Mouse (Mus musculus) heart, embryonic 10.5 days (tissue): ENCODE measurements at regions not wholly inside any gene's neighbourhood (a gene's known extent, or its start where the extent isn't known, plus 50 kb on each side); places are given as distances from the start of the nearest gene placed in this dataset.

Source experiments
- DNase-seq: peaks from one replicate; pipeline ENCODE4 v3.0.0-alpha.2; 2017; ENCODE audit warnings: low spot score
- H3K27ac ChIP-seq: fragments of 300-500 bp; sonication (generic); 2 replicates; pipeline ENCODE4 v1.5.1; 2016; ENCODE audit warnings: mild to moderate bottlenecking
- H3K27me3 ChIP-seq: fragments of 300-500 bp; sonication (generic); 2 replicates; pipeline ENCODE4 v1.6.1; 2016; ENCODE audit warnings: mild to moderate bottlenecking; ENCODE audit not compliant: poor library complexity, insufficient read depth, severe bottlenecking
- H3K36me3 ChIP-seq: fragments of 300-500 bp; sonication (generic); 2 replicates; pipeline ENCODE4 v1.6.1; 2016; ENCODE audit warnings: mild to moderate bottlenecking, moderate library complexity
- H3K4me1 ChIP-seq: fragments of 300-500 bp; sonication (generic); 2 replicates; pipeline ENCODE4 v1.6.1; 2016; ENCODE audit warnings: mild to moderate bottlenecking
- H3K4me3 ChIP-seq: fragments of 300-500 bp; sonication (generic); 2 replicates; pipeline ENCODE4 v1.5.1; 2016; ENCODE audit warnings: mild to moderate bottlenecking, moderate library complexity
- H3K9me3 ChIP-seq: fragments of 300-500 bp; sonication (generic); 2 replicates; pipeline ENCODE4 v1.6.1; 2016; ENCODE audit warnings: mild to moderate bottlenecking, moderate library complexity
- WGBS: fragments of 180-500 bp; shearing (Covaris S2); methylation state at CpG from one replicate; pipeline ENCODE4 v1.1.7; 2016; 5-methylcytosine and 5-hydroxymethylcytosine counted together

DNA sequence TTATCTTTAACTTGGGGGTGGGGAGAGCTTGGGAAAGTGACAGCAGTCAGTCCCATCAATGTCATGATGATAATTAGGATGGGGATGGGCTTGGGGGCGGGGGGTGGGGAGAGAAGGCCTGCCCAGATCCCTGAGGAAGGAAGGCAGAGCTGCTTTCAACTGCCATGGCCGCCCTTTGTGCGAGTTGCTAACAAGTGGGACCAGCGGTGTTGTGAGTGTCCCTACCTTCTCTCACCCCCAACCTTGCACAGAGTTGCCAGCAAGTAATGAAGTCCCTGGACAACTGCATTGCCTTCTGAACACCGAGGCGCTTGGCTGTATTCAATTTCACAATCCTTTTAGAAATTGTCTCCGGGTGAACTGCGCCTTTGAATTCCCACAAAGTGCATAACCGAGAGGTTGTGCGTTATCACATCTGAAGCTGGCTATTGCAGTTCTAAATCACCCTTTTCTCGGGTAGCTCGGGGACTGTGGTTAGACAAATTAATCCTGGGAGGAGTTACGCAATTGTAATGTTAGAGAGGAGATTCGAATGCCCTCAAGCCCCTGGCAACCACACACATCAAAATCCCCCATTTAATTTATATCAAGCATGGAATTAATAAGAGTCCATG, 257.9 kb upstream of the Daam1 start:
- H3K36me3 ChIP-seq = no peaks in the 10 kb centered on the region
- no peaks in the 10 kb centered on the region for H3K9me3 ChIP-seq
- H3K27me3 ChIP-seq = no peaks in the 10 kb centered on the region
- no peak overlapping the region for H3K4me3 ChIP-seq
- peaks cover 45% of the 10 kb centered on the region for H3K4me1 ChIP-seq
- peak overlapping the region; percentile 47 for H3K27ac ChIP-seq
- 49% methylated on average over 14 of the region's 14 CpGs for WGBS
- DNase-seq = no peak

DNA sequence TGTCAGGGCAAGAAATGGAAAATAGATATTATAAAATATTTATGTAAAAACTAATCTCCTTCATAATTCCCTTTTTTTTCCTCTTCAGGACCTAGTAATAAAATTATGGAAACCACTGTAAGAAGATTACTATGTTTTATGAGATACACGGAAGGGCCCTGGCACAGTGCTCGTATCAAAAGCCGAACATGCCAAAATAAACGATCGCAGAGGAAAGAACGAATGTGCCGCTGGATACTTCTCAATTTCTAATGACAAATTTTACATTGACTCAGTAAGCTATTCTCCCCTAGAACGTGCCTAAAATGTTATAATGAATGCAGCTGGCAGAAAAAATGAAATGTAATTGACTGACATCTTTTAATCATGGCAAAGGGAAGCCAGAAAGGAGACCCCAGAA, 257.4 kb upstream of the Daam1 start:
- H3K9me3 ChIP-seq = no peaks in the 10 kb centered on the region
- peaks cover 44% of the 10 kb centered on the region for H3K4me1 ChIP-seq
- no peaks in the 10 kb centered on the region for H3K27me3 ChIP-seq
- no peak for DNase-seq
- H3K27ac ChIP-seq = no peak overlapping the region
- WGBS = 84% methylated on average over 8 of the region's 8 CpGs
- no peak overlapping the region for H3K4me3 ChIP-seq
- H3K36me3 ChIP-seq = no peaks in the 10 kb centered on the region

DNA sequence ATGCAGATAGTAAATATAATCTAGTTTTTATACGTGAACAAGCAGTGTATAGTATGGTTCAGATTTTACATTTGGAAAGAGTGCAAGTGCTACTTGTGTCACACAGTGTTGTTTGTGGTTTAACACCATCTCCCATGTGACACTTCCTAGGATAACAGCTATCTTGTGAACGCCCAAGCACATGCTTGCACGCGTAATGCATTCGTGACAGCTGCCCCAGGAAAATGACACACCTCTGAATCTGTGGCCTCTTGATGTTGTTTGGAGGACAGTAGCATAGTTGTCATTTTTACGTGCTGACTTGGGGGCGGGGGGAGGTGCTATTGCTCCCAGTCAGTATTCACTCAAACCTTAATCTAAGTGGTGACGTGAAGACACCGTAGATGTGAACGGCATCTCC, 256.2 kb upstream of the Daam1 start:
- WGBS = 51% methylated on average over 10 of the region's 10 CpGs
- H3K36me3 ChIP-seq = no peaks in the 10 kb centered on the region
- no peak overlapping the region for H3K4me3 ChIP-seq
- no peaks in the 10 kb centered on the region for H3K9me3 ChIP-seq
- peaks cover 51% of the 10 kb centered on the region for H3K4me1 ChIP-seq
- DNase-seq = no peak
- no peaks in the 10 kb centered on the region for H3K27me3 ChIP-seq
- no peak overlapping the region for H3K27ac ChIP-seq

GRCm38 (mm10) chr12:71577349-71577748, 253.5 kb upstream of the Daam1 start:
- H3K4me3 ChIP-seq = peak overlapping the region; percentile 53
- peaks cover 51% of the 10 kb centered on the region for H3K4me1 ChIP-seq
- H3K36me3 ChIP-seq = no peaks in the 10 kb centered on the region
- no peaks in the 10 kb centered on the region for H3K27me3 ChIP-seq
- no peaks in the 10 kb centered on the region for H3K9me3 ChIP-seq
- WGBS = 7% methylated on average over 9 of the region's 9 CpGs
- no peak overlapping the region for H3K27ac ChIP-seq
- DNase-seq = no peak

GRCm38 (mm10) chr12:71578006-71578405, 252.9 kb upstream of the Daam1 start:
- DNase-seq = no peak
- no peaks in the 10 kb centered on the region for H3K27me3 ChIP-seq
- no peak overlapping the region for H3K27ac ChIP-seq
- H3K4me3 ChIP-seq = no peak overlapping the region
- H3K4me1 ChIP-seq = peaks cover 44% of the 10 kb centered on the region
- H3K36me3 ChIP-seq = no peaks in the 10 kb centered on the region
- no peaks in the 10 kb centered on the region for H3K9me3 ChIP-seq
- 86% methylated on average over 9 of the region's 9 CpGs for WGBS

DNA sequence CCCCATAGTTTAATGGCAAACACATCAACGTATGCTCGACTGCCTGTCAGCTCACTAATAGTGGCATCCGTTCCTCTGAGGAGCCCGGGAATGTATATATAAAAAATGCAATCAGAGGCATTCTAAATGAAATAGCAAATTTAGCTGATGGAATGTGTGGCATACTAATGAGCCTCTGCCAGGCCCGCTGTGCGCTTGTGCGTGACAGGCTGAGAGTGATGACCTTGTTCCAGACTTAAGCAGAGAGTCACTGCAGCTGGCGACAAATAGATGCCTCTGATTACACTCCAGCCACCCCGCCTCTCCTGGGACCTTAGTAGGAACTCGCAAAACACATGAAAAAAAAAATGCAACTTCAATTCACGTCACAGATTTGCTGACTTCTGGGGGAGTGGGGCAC, 252.0 kb upstream of the Daam1 start:
- DNase-seq = no peak
- 53% methylated on average over 11 of the region's 11 CpGs for WGBS
- Histone ChIP-seq H3K27me3 (no peaks in the 10 kb centered on the region), H3K36me3 (no peaks in the 10 kb centered on the region), H3K4me3 (no peak overlapping the region), H3K27ac (no peak overlapping the region; the same call in 1 of the 2 replicates), H3K9me3 (no peaks in the 10 kb centered on the region), H3K4me1 (peaks cover 38% of the 10 kb centered on the region)

DNA sequence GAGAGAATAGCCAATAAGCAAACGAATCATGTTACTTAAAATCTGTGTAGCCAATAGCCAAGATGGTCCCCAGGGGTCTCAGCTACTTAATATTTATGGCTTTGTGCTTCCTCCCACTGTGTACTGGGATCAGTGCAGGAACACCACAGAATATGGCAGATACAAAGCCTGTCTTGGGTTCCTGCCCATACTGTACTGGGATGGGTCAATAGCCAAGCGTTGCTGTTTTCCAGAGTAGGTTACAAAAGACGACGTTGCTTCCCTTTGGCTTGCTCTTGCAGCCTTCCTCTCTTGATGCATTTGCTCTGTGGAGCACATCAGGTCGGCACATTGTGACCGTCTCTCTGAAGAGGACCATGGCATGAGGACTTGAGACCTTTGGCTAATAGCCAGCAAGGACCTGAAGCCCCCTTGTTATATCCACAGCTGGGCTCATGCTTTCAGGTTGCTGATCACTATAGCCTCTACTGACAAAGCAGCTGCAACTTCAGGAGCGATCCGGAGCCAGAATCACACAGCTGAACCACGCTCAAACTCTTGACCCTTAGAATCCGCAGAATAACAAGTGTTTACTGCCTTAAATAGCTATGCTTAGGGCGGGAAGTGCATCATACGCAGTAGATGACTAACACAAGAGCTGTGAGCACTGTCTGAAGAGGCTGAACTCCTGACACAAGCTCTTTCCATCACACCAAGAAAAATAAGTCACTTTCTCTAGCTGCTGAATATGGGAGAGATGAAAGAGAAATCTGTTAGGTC, 250.2 kb upstream of the Daam1 start:
- Histone ChIP-seq H3K27me3 (no peaks in the 10 kb centered on the region), H3K4me1 (peaks cover 28% of the 10 kb centered on the region), H3K4me3 (no peak overlapping the region), H3K9me3 (no peaks in the 10 kb centered on the region), H3K36me3 (no peaks in the 10 kb centered on the region), H3K27ac (peak overlapping the region; percentile 22; the same call in 1 of the 2 replicates)
- 86% methylated on average over 12 of the region's 12 CpGs for WGBS
- DNase-seq = no peak

- Histone ChIP-seq H3K9me3 (no peaks in the 10 kb centered on the region), H3K27ac (no peak overlapping the region), H3K27me3 (no peaks in the 10 kb centered on the region), H3K36me3 (no peaks in the 10 kb centered on the region), H3K4me3 (no peak overlapping the region), H3K4me1 (peaks cover 4% of the 10 kb centered on the region; the same call in 1 of the 2 replicates)
- DNase-seq = no peak
- 61% methylated on average over 8 of the region's 8 CpGs for WGBS
These were observed 246.3 kb upstream of the Daam1 start for GRCm38 (mm10) chr12:71584618-71585017.

GRCm38 (mm10) chr12:71598641-71599040, 232.2 kb upstream of the Daam1 start:
- no peak for DNase-seq
- Histone ChIP-seq H3K36me3 (no peaks in the 10 kb centered on the region), H3K27ac (no peak overlapping the region), H3K9me3 (no peaks in the 10 kb centered on the region), H3K4me3 (no peak overlapping the region), H3K4me1 (no peaks in the 10 kb centered on the region), H3K27me3 (no peaks in the 10 kb centered on the region)
- 79% methylated on average over 9 of the region's 9 CpGs for WGBS

DNA sequence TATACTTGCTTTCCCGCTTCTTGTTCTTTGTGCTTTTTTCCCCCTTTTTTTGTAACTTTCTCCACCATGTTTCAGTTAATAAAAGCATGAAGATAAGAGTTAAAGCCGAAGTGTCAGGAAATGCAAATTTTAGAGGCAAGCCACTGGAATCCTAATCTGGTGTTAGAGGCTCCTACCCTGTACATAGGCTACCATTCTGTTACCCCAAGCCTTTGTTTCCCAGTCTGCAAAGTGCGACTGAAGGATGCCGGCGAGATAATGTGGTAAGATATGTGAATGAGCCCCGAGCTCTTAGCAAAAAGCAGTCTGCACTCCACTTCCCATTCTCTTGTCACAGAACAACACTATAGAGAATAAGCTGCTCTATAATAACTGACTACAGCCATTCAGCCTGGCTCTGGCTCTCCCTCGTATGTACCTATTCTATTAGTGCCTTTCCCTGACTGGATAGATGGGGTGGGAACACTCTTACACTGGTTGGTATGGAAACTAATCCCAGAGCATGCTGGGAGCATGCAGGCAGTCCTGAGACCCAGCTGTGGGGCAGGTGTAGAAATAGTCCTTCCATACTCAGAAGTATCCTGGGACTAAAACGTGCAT, 229.7 kb upstream of the Daam1 start:
- WGBS = 69% methylated on average over 8 of the region's 8 CpGs
- Histone ChIP-seq H3K9me3 (no peaks in the 10 kb centered on the region), H3K27ac (no peak overlapping the region), H3K27me3 (no peaks in the 10 kb centered on the region), H3K4me3 (no peak overlapping the region), H3K36me3 (no peaks in the 10 kb centered on the region), H3K4me1 (no peaks in the 10 kb centered on the region)
- DNase-seq = no peak

DNA sequence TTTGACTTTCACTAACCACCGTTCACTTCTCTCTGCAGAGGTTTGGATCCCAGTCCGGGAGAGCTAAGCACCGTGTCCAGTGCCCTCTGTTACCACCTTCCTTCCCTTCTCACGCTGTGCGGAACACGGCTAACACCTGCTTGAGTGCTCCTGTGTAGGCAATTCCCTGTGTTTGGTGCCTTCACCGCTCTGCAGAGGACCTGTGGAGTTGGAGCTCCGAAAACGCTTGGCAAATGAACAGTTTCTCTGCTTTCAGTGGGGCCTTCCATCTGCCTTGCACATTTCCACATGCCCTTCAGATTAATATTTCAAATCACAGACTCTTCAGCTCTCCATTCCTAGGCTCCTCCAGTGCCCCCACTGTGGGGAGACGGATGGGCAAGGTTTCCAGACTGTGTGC, 227.7 kb upstream of the Daam1 start:
- Histone ChIP-seq H3K4me3 (no peak overlapping the region), H3K4me1 (no peaks in the 10 kb centered on the region), H3K9me3 (no peaks in the 10 kb centered on the region), H3K27ac (no peak overlapping the region), H3K27me3 (no peaks in the 10 kb centered on the region), H3K36me3 (no peaks in the 10 kb centered on the region)
- no peak for DNase-seq
- WGBS = 86% methylated on average over 10 of the region's 10 CpGs

DNA sequence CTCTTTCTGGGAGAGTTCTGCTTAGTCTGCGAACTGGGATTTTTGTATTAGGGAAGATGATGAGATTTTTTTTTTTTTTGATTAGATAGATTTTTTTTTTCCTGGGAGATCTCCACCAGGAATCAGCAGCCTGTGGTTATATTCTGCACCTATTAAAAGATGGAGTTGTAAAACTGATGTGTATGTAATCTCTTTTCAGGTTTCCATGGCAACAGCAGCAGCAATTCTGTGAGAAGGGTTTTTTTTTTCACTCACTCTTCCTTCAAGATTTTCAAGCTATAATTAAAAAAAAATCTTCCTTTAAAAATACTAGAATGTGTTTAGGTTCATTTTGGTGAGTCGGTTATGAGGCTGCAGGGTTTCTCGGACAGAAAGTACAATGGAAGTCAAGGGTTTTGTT, 224.5 kb upstream of the Daam1 start:
- Histone ChIP-seq H3K9me3 (no peaks in the 10 kb centered on the region), H3K4me1 (no peaks in the 10 kb centered on the region), H3K27me3 (no peaks in the 10 kb centered on the region), H3K36me3 (no peaks in the 10 kb centered on the region), H3K4me3 (no peak overlapping the region), H3K27ac (no peak overlapping the region)
- WGBS = 85% methylated on average over 3 of the region's 3 CpGs
- DNase-seq = no peak

DNA sequence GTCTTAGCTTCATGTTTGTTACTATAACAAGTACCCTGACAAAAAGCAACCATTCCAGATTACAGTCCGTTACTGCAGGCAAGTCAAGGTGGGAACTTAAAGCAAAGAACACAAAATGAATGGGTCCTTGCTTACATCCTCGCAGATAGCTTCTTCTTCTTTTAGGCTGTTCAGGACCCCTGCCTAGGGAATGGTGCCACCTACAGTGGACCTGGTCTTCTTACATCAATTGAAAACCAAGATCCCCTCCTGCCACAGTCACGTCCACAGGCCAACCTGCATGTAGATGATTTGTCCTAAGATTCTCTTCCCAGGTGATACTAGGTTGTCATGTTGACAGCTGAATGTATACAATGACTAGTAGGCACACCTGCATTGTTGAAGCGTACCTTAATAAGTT, 222.9 kb upstream of the Daam1 start:
- DNase-seq = no peak
- WGBS = 88% methylated on average over 4 of the region's 4 CpGs
- Histone ChIP-seq H3K36me3 (no peaks in the 10 kb centered on the region), H3K9me3 (no peaks in the 10 kb centered on the region), H3K27me3 (no peaks in the 10 kb centered on the region), H3K27ac (no peak overlapping the region), H3K4me3 (no peak overlapping the region), H3K4me1 (no peaks in the 10 kb centered on the region)
